Mouse (Mus musculus): ENCODE measurements around the gene Gm9922. TPM values are rescaled to one million over a fixed set of nuclear protein-coding genes. Genes with fewer than 3 reads are reported as not detected.

Gene Gm9922
- total RNA-seq (2021), result 1 to 10 TPM; 1.2 to 1.3 TPM
- long read RNA-seq, experiment 1, partial matches to known transcripts, result 0 of 1 reads
- long read RNA-seq, experiment 1, other reads (novel, unspliced or antisense), result 0 of 1 reads
- long read RNA-seq, experiment 2, partial matches to known transcripts, result 0 of 1 reads
- long read RNA-seq, experiment 2, other reads (novel, unspliced or antisense), result 0 of 1 reads

DNA sequence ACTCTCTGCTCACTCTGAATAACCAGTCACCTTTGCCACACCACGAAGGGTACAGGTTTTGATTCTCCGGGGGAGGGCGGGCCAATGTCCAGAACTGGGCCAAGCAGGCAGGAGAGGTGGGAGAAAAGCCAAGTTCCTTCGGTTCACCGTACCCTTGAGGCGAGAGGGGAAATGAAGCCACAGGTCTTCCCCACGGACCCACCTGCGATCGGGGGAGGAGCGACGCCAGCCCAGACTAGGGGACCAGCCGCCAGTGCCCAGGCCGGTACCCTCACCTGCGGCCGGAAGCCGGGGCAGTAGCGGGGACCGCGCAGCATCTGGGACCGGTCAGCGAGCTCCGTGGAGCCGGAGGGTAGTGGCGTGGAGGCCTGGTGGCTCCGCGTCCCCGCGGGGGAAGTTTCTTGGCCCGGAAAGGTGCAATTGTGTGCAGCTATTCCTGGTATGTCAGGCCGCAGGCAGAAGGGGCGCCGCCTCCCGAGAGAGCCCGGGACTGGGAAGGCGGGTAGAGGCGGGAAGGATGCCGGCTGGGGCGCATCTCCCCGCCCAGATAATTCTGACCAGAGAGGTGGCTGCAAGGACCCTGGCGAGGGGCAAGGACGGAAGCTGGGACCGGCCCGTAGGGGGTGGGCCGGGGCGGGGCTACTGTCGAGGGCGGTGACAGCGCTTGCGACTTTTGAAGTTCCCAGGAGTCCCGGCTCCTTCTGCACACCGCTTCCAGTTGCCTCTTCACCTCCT, at the start of gene Gm9922, which contains the start of gene Lmo7:
TSS of gene Gm9922 (minus strand) at position 578 of the 735 bp plus-strand sequence.
TSS of gene Lmo7 (plus strand) at position 721 of the 735 bp plus-strand sequence.
- intact Hi-C loops (cut with DNase I), result no loop called here
- peak; percentile 67 to 74 for DNase-seq

DNA sequence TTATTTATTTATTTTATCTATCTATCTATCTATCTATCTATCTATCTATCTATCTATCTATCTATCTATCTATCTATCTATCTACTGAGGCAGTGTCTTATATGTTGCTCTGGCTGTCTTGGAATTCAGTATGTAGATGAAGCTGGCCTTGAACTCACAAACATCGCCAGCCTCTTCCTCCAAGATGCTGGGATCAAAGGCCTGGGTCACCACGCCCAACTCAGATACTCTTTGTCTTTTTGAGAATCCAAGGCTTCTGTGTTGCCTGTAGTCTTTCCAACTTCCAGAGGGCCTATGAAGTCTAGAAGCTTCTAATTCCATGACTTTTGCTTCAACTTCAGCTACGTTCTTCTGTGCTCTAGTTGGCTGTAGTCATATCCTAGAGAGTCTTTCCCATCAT, 48.8 kb upstream of the Gm9922 start:
- DNase-seq, result no peak
- intact Hi-C loops (cut with DNase I), result loop anchor here (5.0 to 10.0 kb wide), 2 partner anchors 729 to 1216 kb away; no protein-coding TSS in a partner anchor

DNA sequence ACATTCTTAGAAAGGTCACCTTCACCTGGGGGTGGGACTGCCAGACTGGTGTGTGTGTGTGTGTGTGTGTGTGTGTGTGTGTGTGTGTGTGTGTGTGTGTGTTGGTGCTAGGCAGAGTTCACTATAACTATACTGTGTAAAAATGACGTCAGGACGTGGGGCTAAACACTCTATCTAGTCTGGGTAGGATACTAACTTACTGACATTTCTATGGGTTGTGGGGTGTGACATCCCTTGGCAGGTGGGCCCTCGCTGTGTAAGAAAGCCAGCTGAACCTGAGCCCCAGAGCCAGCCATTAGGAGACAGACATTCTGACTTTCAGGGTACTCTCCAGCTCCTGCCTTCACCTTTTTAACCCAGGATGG, 47.5 kb upstream of the Gm9922 start:
- intact Hi-C loops (cut with DNase I), result loop anchor here (5.0 to 10.0 kb wide), 2 partner anchors 730 to 1218 kb away; no protein-coding TSS in a partner anchor
- DNase-seq, result no peak

DNA sequence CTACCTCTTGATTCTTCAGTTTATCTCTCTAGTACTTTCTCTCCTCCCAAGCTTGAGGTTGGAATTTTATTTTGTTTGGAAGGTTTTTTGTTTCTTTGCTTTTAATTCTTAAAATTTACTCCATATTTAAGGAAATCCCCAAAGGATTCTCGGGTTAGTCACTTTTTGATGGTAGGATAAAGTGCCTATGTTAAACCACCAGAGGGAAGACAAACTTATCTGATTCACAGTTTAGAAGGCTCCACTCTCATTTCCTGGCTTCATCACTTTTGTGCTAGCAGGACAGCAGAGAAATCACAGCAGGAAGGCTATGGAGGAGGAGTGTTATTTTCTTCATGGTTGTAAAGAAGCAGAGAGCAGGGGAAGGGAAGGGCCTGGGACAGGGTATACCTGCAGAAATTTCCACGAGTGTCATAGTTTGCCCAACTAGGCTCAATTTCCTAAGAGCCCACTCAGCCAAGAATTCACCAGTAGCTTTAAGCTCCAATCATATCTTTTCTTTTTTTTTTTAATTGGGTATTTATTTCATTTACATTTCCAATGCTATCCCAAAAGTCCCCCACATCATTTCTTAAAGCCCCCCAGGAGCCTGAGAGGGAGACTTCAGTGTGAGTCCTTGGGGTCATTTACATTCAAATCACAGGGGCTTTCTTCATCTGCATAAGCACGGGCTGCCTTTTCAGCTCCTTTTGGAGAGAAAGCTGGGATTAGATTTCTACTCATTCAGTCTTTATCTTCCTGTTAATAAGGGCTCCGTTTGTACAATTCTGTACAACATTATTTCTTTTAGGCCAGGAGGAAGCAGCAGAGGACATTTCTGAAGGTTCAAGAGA, 46.9 kb upstream of the Gm9922 start:
- intact Hi-C loops (cut with DNase I), result loop anchor here (5.0 to 10.0 kb wide), 2 partner anchors 731 to 1218 kb away; no protein-coding TSS in a partner anchor

DNA sequence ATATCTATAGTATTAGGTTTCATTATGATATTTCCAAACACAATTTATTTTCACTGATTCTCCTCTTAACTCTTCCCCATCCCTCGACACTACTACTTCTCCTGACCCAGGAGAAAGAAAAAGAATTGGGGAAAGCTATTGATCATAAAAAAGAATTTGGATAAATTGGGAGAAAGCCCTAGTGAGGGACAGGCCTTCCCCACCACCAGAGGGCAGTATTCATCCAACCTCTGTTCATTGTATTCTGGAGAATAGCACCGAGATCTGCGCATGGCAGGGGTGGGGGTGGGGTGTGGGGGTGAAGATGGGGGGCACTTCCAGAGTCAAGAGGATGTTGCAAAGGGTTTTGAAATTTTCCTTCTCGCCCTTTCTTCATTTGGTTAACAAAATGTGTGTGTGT, 45.0 kb upstream of the Gm9922 start:
- intact Hi-C loops (cut with DNase I), result loop anchor here (5.0 to 10.0 kb wide), 2 partner anchors 733 to 1220 kb away; no protein-coding TSS in a partner anchor
- DNase-seq, result peak; percentile 8 to 55

More for the DNA sequence above, 46.9 kb upstream of the Gm9922 start:
- no peak for DNase-seq

DNA sequence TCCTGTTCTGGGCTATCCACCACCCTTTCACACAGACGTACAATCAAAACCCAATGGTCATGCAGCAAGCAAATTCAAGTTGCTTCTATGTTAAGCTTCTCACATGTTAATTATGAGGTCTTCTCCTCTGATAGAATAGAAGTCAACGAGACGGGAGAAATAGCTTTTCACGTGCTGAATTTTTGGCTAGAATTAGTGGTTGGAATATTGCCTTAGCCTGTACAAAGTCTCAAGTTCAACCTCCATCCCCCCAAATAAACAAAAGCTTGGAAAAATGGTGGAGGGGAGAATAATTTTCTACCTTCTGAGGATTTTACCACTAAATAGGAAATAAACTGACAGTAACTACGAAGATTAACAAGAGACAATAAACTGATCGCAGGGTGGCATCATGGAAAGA, 42.1 kb upstream of the Gm9922 start:
- DNase-seq, result no peak
- intact Hi-C loops (cut with DNase I), result loop anchor here (10.0 kb wide), 1 partner anchor 1223 kb away; no protein-coding TSS in a partner anchor

DNA sequence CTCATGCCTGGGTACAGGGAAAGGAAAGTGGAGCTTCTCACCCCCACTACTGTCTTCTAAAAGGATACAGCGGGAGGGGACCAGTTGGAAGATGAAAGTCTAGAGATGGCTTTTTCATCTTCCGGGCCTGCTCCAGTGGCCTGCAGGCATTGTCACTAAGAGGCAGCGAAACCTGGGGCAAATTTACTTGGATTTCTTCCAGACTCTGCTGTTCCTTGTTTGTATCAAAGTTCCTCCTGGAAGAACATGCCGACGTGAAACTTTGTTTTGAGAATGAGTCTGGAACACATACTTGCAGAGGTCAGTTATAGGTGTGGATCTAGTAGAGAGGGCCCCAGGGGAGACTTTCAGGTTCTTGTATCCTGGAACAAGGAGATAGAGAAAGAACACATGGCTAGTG, 41.7 kb upstream of the Gm9922 start:
- intact Hi-C loops (cut with DNase I), result loop anchor here (10.0 kb wide), 1 partner anchor 1223 kb away; no protein-coding TSS in a partner anchor
- DNase-seq, result no peak

DNA sequence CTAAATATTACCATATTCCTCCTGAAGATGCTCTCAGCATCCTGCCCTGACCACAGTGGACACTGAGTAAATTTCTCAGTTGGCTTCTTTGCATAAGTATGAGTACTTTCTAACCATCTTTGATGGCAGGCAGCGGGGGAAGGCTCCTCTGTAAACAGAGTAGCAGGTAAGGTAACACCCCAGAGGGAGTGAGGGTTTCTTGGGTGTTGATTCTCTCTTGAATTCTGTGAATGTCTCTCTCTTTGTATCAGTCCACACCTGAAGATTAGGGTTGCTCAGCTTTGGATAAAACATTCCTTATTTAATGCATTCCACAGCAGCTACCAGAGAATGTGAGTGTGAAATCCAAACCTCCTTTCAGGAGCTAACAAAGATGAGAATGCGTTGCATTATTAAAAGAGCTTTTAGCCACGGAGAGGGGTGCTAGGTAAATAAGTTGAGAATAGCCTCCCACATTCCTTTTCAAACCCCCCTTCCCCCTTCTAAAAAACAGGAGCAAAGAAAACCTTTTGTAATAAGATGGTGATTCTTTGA, 34.2 kb upstream of the Gm9922 start:
- no peak for DNase-seq
- intact Hi-C loops (cut with DNase I), result no loop called here

DNA sequence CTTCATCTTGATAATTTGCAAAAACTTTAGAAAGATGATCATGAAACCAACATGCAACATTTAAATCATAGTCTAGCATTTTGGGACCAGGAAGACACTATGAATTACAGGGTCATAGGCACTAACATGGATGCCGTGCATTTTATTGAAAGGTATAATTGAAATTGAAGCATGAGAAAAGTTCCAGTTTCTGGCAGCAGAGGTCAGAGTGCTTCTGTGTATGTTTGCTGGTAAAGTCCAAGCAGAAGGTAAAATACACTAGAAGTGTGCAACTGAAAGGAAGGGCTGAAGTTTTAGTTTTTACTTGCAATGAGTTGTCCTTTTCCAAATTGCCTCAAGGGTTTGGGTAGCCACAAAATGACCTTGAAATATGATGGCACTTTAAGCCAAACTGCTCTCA, 32.7 kb upstream of the Gm9922 start:
- DNase-seq, result no peak
- intact Hi-C loops (cut with DNase I), result no loop called here

DNA sequence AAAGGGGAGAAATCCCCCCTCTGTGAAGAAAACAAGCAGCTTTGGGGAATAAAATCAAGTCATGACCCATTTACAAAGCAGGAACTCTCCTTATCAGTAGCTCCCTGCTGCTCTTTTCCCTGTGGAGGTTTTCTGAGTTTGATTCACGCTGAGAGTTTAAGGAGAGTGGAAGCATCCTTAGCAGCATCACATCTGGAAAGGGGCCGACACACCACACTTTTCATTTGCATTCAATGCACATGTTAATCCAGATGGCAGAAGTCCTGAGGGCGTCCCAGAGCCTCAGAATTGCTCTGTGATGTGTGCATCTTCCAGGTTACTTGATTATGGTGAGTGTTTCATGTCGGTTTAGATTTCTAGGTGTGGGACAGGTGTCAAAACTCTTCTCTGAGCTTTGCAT, 25.8 kb upstream of the Gm9922 start:
- intact Hi-C loops (cut with DNase I), result no loop called here
- no peak for DNase-seq

DNA sequence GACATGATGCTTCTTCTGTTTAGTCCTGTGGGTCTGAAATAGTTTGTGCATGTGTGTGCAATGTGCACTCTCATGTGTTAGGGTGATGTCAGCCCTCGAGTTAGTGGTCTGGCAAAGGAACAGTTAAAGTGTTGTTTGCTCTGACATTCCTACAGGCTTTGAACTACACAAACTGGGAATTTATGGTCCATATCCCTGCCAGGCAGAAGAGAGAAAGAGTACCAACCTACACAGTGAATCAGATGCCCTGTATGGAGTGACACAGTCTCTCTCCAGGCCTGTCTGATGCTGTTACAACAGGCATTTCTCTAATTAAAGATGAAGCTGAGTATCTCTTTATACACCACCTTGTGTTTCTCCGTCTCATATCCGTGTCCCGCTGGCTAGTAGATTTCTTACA, 21.3 kb upstream of the Gm9922 start:
- DNase-seq, result no peak
- intact Hi-C loops (cut with DNase I), result no loop called here

DNA sequence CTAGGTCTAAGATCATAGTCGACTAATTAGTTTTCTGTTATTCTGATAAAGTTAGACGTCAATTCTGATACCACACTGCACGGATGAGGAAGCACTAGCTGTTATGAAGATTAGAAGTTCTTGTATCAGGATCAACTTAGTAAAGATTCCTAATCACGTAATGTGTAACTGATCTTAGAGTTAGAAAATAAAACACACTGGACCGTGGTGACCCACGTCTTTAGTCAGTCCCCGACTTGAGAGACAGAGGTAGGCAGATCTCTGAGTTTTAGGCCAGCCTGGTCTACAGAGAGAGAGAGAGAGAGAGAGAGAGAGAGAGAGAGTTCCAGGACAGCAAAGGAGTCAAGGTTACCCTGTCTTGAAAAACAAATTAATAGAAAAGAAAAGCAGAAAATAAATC, 18.8 kb upstream of the Gm9922 start:
- intact Hi-C loops (cut with DNase I), result no loop called here

DNA sequence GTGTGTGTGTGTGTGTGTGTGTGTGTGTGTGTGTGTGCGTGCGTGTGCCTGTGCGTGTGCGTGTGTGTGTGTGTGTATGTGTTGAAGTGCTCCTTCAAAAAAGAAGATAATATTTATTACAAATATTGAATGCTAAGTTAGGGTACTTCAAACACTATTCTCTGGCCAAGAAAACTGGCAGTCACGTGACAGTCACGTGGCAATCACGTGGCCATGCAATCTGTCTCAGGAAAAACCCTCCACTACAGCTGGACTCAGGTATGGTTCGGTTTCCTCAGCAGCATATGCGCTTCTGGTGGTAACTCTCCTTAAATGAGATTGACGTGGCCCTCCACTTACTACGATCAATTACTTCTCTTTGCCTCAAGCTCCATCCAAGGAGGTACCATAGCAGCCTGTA, 18.2 kb upstream of the Gm9922 start:
- DNase-seq, result no peak
- intact Hi-C loops (cut with DNase I), result no loop called here

More for the DNA sequence above, 18.8 kb upstream of the Gm9922 start:
- DNase-seq, result no peak

DNA sequence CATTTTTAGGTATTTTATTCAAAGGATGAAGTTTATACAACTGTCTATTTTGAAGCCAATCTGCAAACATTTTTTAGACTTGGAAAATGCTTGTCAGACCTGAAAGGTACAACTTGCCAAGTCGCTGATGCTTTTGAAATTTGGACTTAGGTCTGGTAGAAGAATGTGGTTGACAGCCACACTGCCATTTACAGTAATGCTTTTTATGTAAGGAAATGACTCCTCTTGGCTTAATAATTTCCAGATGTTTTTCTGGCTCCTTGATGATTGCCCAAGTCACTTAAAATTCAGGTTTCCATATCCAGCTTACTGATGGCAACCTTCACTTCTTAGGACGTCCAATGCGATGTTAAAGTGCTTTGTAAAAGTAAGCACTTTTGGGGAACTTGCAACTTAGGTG, 17.0 kb upstream of the Gm9922 start:
- intact Hi-C loops (cut with DNase I), result no loop called here
- DNase-seq, result no peak

DNA sequence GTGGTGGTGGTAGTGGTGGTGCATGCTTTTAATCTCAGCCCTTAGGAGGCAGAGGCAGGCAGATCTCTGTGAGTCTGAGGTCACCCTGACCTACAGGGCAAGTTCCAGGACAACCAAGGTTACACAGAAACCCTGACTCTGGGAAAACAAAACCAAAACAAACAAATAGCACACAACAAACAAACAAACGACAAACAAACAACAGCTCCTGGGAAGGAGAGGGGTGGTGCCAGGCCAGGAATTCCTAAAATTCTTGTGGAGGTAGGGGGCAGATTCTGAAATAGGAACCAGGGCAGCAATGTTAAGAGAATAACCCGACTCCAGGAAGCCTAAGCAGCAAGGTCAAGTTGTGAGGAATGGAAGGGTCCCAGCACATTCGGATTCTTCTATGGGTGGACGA, 7.9 kb upstream of the Gm9922 start:
- no peak for DNase-seq

DNA sequence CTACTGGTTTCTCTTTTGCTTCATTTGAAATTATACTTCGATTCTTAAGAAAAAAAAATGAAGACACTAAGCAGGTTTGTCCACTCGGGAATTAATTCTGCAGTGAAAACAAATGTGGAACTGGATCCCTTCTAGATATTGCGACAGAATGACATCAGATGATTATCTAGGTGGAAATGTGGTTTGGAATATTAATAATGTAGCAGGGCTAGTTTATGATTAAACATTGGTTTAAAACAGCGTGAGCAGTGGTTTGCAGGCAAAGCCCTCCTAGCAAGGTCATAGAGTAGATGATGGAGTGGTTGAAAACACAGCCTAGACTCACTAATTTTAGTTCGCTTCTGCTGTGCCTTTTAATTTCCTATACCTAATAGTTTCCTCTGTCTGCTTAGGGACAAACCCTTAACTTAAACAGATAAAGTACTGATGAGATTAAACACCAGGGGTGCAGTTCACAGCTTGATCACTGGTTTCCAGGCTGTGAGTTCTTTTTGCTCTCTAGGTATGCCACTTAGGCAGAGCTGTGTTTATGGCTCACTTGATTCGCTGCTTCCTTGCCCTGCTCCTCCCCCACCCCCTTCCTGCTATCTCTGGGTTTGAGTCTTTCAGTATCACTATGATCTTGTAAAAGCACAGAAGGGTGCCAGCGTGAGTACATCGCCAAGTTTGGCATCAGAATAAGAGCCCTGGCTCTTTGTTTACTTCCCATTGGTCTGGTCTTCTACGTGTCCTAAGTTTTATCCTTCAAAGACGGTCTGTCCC, 4.1 kb upstream of the Gm9922 start:
- no peak for DNase-seq
- intact Hi-C loops (cut with DNase I), result no loop called here

More for the DNA sequence above, 7.9 kb upstream of the Gm9922 start:
- intact Hi-C loops (cut with DNase I), result no loop called here

DNA sequence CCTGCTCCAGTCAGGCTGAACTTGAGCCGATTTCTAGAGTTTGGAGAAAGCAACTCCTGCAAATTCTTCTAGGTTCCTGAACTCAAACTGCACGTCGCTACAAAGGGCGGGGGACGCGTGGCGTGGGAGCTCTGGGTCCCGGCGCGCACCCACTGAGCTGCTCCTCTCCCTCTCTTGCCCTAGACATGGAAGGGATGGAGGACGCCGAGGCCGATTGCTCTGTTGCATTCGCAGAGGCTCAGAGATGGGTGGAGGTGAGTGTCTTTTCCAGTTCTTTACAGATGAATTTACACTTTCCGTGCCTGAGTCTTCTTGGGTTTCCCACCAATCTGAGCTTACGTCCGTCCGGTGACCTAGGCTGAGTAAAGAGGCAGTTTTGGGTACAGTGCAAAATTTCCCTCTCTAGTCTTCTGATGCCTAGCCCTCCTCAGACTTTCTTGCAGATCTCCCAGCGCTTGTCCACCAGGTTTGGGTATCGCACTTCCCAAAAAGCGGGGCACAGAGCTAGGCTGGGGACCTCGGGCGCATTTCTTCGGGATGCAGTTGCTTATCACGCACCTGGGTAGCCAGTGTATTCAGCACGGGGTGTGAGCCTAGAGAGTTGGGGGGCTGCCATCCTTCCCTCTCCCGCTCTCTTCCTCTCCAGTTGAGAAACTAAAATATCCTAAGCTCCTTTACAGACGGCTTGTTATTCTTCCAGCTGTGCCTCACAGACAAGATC, 518 bp upstream of the Gm9922 start:
- peak in 1 of 2 experiments; percentile 3 for DNase-seq
- intact Hi-C loops (cut with DNase I), result no loop called here

DNA sequence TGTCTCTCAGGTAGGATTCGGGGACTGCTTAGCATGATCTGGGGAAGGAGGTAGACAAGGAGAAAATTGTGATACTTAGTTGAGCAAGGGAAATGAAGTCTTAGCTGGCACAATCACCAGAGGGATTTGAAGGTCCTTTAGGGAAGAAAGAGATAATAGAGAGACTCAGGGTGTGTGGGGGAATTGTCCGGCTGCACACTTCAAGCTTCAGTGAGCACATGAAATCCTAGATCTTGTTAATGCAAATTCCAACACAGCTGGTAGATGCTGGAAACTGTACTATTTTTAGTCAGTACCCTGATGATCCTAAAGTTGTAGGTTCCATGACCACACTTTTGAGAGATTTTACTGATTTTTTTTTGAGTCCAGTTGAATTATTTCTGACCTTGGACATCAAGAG, 15.2 kb downstream of the Gm9922 start:
- DNase-seq, result no peak
- intact Hi-C loops (cut with DNase I), result no loop called here

DNA sequence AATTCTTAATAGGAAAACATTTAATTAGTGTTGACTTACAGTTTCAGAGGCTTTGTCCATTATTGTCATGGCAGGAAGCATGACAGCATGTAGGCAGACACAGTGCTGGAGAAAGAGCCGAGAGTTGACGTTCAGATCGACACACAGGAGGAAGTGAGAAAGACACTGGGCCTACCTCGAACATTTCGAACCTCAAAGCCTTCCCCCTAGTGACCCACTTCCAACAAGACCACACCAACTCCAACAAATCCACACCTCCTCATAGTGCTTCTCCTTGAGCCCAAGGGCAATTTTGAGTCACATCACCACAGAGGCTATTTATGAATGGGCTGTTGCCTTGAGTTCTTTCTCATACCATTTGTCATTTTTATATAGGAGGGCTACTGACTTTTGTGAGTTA, 22.5 kb downstream of the Gm9922 start:
- intact Hi-C loops (cut with DNase I), result no loop called here

More for the DNA sequence above, 22.5 kb downstream of the Gm9922 start:
- no peak for DNase-seq

Measured in heart, postnatal 14 days (tissue).